Mouse (Mus musculus) hindbrain, embryonic 10.5 days (tissue): ENCODE data around the gene Sugct. TPM values are rescaled to one million over a fixed set of nuclear protein-coding genes. Genes with fewer than 3 reads are reported as not detected.

Experiments
- DNase-seq: peaks from one replicate; pipeline ENCODE4 v3.0.0-alpha.2; 2017; ENCODE audit warnings: low spot score
- H3K27ac ChIP-seq: fragments of 300-500 bp; sonication (generic); 2 replicates; pipeline ENCODE4 v1.5.1; 2016; ENCODE audit warnings: mild to moderate bottlenecking, moderate library complexity
- H3K27me3 ChIP-seq: fragments of 300-500 bp; sonication (generic); 2 replicates; pipeline ENCODE4 v1.6.1; 2016; ENCODE audit warnings: mild to moderate bottlenecking; ENCODE audit not compliant: poor library complexity, insufficient read depth, severe bottlenecking
- H3K36me3 ChIP-seq: fragments of 300-500 bp; sonication (generic); 2 replicates; pipeline ENCODE4 v1.6.1; 2016; ENCODE audit warnings: mild to moderate bottlenecking, moderate library complexity
- H3K4me1 ChIP-seq: fragments of 300-500 bp; sonication (generic); replicated peaks from 2 replicates; pipeline ENCODE4 v1.6.1; 2016; ENCODE audit warnings: mild to moderate bottlenecking
- H3K4me3 ChIP-seq: fragments of 300-500 bp; sonication (generic); 2 replicates; pipeline ENCODE4 v1.5.1; 2016; ENCODE audit warnings: mild to moderate bottlenecking, moderate library complexity
- H3K9me3 ChIP-seq: fragments of 300-500 bp; sonication (generic); 2 replicates; pipeline ENCODE4 v1.6.1; 2016; ENCODE audit warnings: mild to moderate bottlenecking, moderate library complexity
- WGBS: fragments of 180-500 bp; shearing (Covaris S2); methylation state at CpG from one replicate; pipeline ENCODE4 v1.1.7; 2016; 5-methylcytosine and 5-hydroxymethylcytosine counted together
- polyA plus RNA-seq: library from polyadenylated mRNA; unstranded; fragments of >200 nt; fragmentation: Nextera tagmentation; extraction: Ambion mirVana; gene quantifications from 2 replicates; pipeline ENCODE4 v1.2.1, GENCODE M21; 2016

Gene Sugct
- polyA plus RNA-seq, 1 experiment from 2014 or later: 3.7 TPM

GRCm38 (mm10) chr13:17165917-17166316 lies 529.4 kb downstream of the Sugct start:
- no peaks in the 10 kb centered on the region for H3K36me3 ChIP-seq
- H3K9me3 ChIP-seq: no peaks in the 10 kb centered on the region
- no peak overlapping the region for H3K27ac ChIP-seq
- no peak for DNase-seq
- WGBS: 68% methylated on average over 3 of the region's 3 CpGs
- no peak overlapping the region for H3K4me3 ChIP-seq
- H3K27me3 ChIP-seq: no peaks in the 10 kb centered on the region
- no peaks in the 10 kb centered on the region for H3K4me1 ChIP-seq

- no peaks in the 10 kb centered on the region for H3K4me1 ChIP-seq
- no peak overlapping the region for H3K27ac ChIP-seq
- H3K36me3 ChIP-seq: no peaks in the 10 kb centered on the region
- 88% methylated on average over 3 of the region's 3 CpGs for WGBS
- H3K4me3 ChIP-seq: no peak overlapping the region
- DNase-seq: no peak
- H3K9me3 ChIP-seq: no peaks in the 10 kb centered on the region
- H3K27me3 ChIP-seq: no peaks in the 10 kb centered on the region
Observed at GRCm38 (mm10) chr13:17164721-17165120, 530.6 kb downstream of the Sugct start.

GRCm38 (mm10) chr13:17146441-17146992 lies 548.8 kb downstream of the Sugct start:
- no peaks in the 10 kb centered on the region for H3K4me1 ChIP-seq
- H3K4me3 ChIP-seq: no peak overlapping the region
- no peaks in the 10 kb centered on the region for H3K36me3 ChIP-seq
- no peak overlapping the region for H3K27ac ChIP-seq
- H3K9me3 ChIP-seq: no peaks in the 10 kb centered on the region
- no peaks in the 10 kb centered on the region for H3K27me3 ChIP-seq
- DNase-seq: no peak

GRCm38 (mm10) chr13:17116073-17116472 lies 579.3 kb downstream of the Sugct start:
- no peaks in the 10 kb centered on the region for H3K27me3 ChIP-seq
- H3K9me3 ChIP-seq: no peaks in the 10 kb centered on the region
- H3K27ac ChIP-seq: no peak overlapping the region
- H3K36me3 ChIP-seq: no peaks in the 10 kb centered on the region
- H3K4me3 ChIP-seq: no peak overlapping the region
- DNase-seq: no peak
- no peaks in the 10 kb centered on the region for H3K4me1 ChIP-seq
- WGBS: 81% methylated on average over 3 of the region's 3 CpGs

- Histone ChIP-seq H3K27ac (no peak overlapping the region), H3K27me3 (no peaks in the 10 kb centered on the region), H3K9me3 (no peaks in the 10 kb centered on the region), H3K4me3 (no peak overlapping the region), H3K4me1 (no peaks in the 10 kb centered on the region), H3K36me3 (no peaks in the 10 kb centered on the region)
- 93% methylated on average over 1 of the region's 1 CpGs for WGBS
- DNase-seq: no peak
Observed at GRCm38 (mm10) chr13:17102372-17102771, 593.0 kb downstream of the Sugct start.

GRCm38 (mm10) chr13:17086547-17086946 lies 608.8 kb downstream of the Sugct start:
- WGBS: 81% methylated on average over 2 of the region's 2 CpGs
- Histone ChIP-seq H3K27ac (no peak overlapping the region), H3K9me3 (no peaks in the 10 kb centered on the region), H3K4me1 (no peaks in the 10 kb centered on the region), H3K4me3 (no peak overlapping the region), H3K36me3 (no peaks in the 10 kb centered on the region), H3K27me3 (no peaks in the 10 kb centered on the region)
- no peak for DNase-seq

- Histone ChIP-seq H3K4me1 (no peaks in the 10 kb centered on the region), H3K4me3 (no peak overlapping the region), H3K27me3 (no peaks in the 10 kb centered on the region), H3K27ac (no peak overlapping the region), H3K9me3 (no peaks in the 10 kb centered on the region), H3K36me3 (no peaks in the 10 kb centered on the region)
- no peak for DNase-seq
Observed at GRCm38 (mm10) chr13:17086146-17086545, 609.2 kb downstream of the Sugct start.

- no peak for DNase-seq
- Histone ChIP-seq H3K9me3 (no peaks in the 10 kb centered on the region), H3K27me3 (no peaks in the 10 kb centered on the region), H3K27ac (no peak overlapping the region), H3K4me1 (no peaks in the 10 kb centered on the region), H3K4me3 (no peak overlapping the region), H3K36me3 (no peaks in the 10 kb centered on the region)
- WGBS: 56% methylated on average over 6 of the region's 6 CpGs
Observed at GRCm38 (mm10) chr13:17084946-17085852, 610.2 kb downstream of the Sugct start.

- no peaks in the 10 kb centered on the region for H3K27me3 ChIP-seq
- H3K36me3 ChIP-seq: no peaks in the 10 kb centered on the region
- H3K4me3 ChIP-seq: no peak overlapping the region
- WGBS: 91% methylated on average over 2 of the region's 2 CpGs
- no peaks in the 10 kb centered on the region for H3K4me1 ChIP-seq
- no peak for DNase-seq
- no peaks in the 10 kb centered on the region for H3K9me3 ChIP-seq
- no peak overlapping the region for H3K27ac ChIP-seq
Observed at GRCm38 (mm10) chr13:17081618-17082017, 613.7 kb downstream of the Sugct start.

- no peaks in the 10 kb centered on the region for H3K4me1 ChIP-seq
- no peaks in the 10 kb centered on the region for H3K36me3 ChIP-seq
- no peaks in the 10 kb centered on the region for H3K27me3 ChIP-seq
- no peak for DNase-seq
- no peaks in the 10 kb centered on the region for H3K9me3 ChIP-seq
- H3K27ac ChIP-seq: no peak overlapping the region
- WGBS: 78% methylated on average over 3 of the region's 3 CpGs
- no peak overlapping the region for H3K4me3 ChIP-seq
Observed at GRCm38 (mm10) chr13:17065552-17065951, 629.8 kb downstream of the Sugct start.

GRCm38 (mm10) chr13:17056650-17057049 lies 638.7 kb downstream of the Sugct start:
- no peaks in the 10 kb centered on the region for H3K9me3 ChIP-seq
- H3K27me3 ChIP-seq: no peaks in the 10 kb centered on the region
- WGBS: 95% methylated on average over 2 of the region's 2 CpGs
- DNase-seq: no peak
- no peak overlapping the region for H3K27ac ChIP-seq
- no peaks in the 10 kb centered on the region for H3K4me1 ChIP-seq
- no peak overlapping the region for H3K4me3 ChIP-seq
- no peaks in the 10 kb centered on the region for H3K36me3 ChIP-seq

GRCm38 (mm10) chr13:17043426-17044224 lies 651.7 kb downstream of the Sugct start:
- no peaks in the 10 kb centered on the region for H3K27me3 ChIP-seq
- H3K4me1 ChIP-seq: no peaks in the 10 kb centered on the region
- no peaks in the 10 kb centered on the region for H3K9me3 ChIP-seq
- WGBS: 89% methylated on average over 3 of the region's 3 CpGs
- no peaks in the 10 kb centered on the region for H3K36me3 ChIP-seq
- DNase-seq: no peak
- no peak overlapping the region for H3K27ac ChIP-seq
- H3K4me3 ChIP-seq: no peak overlapping the region

- Histone ChIP-seq H3K36me3 (no peaks in the 10 kb centered on the region), H3K9me3 (no peaks in the 10 kb centered on the region), H3K4me1 (no peaks in the 10 kb centered on the region), H3K4me3 (no peak overlapping the region), H3K27ac (no peak overlapping the region), H3K27me3 (no peaks in the 10 kb centered on the region)
- 90% methylated on average over 2 of the region's 2 CpGs for WGBS
- no peak for DNase-seq
Observed at GRCm38 (mm10) chr13:17042332-17042731, 653.0 kb downstream of the Sugct start.
